In genomic region chr3:34648833-34649719, GRCm38 (mm10) we compare ENCODE assay signal across 7 mouse cellular contexts. TPM values are rescaled to one million over a fixed set of nuclear protein-coding genes. Genes with fewer than 3 reads are reported as not detected.
A peak's percentile ranks its signal among the peaks of the same experiment; 100 is the strongest.
DNase-seq lines count a peak whose midpoint lies in the region; ATAC-seq and TF ChIP-seq lines count a peak whose summit lies in the region.

No protein-coding gene starts in this region.

- peak overlapping the region; percentile 85 for H3K9ac ChIP-seq in forebrain, embryonic 12.5 days
- H3K9ac ChIP-seq in liver, embryonic 13.5 days, result no peak overlapping the region

- peaks cover 84% of the 10 kb centered on the region for H3K27me3 ChIP-seq in megakaryocyte, embryonic 14.5 days (replicated peaks)
- H3K27me3 ChIP-seq in forebrain, embryonic 12.5 days, result no peaks in the 10 kb centered on the region; the same call in 1 of the 2 replicates
- H3K27me3 ChIP-seq in liver, embryonic 13.5 days, result peaks cover 95% of the 10 kb centered on the region
- H3K27me3 ChIP-seq in small intestine, adult 2 months (ENCODE audit: control insufficient read depth, insufficient read depth, low read length), result peaks cover 49% of the 10 kb centered on the region

- WGBS in forebrain, embryonic 12.5 days, result under 1% methylated on average over 50 of the region's 50 CpGs
- 2% methylated on average over 49 of the region's 50 CpGs for WGBS in liver, embryonic 13.5 days (ENCODE audit: insufficient replicate concordance)
- WGBS in small intestine, adult 2 months, result 4% methylated on average over 50 of the region's 50 CpGs

- no peak for TF ChIP-seq POLR2A in small intestine, adult 2 months (IDR thresholded peaks at IDR 0.05; ENCODE audit: low read depth, low read length)

- peaks cover 25% of the 10 kb centered on the region for H3K9me3 ChIP-seq in megakaryocyte, embryonic 14.5 days
- H3K9me3 ChIP-seq in forebrain, embryonic 12.5 days, result no peaks in the 10 kb centered on the region
- no peaks in the 10 kb centered on the region for H3K9me3 ChIP-seq in liver, embryonic 13.5 days (replicated peaks)

- peak overlapping the region; percentile 100 for H3K27ac ChIP-seq in forebrain, embryonic 12.5 days
- no peak overlapping the region for H3K27ac ChIP-seq in liver, embryonic 13.5 days
- H3K27ac ChIP-seq in small intestine, adult 2 months (ENCODE audit: insufficient read depth, low read depth, low read length), result no peak overlapping the region

- no peak for DNase-seq in liver, embryonic 13.5 days
- no peak for DNase-seq in T-cell, adult 2 months (ENCODE audit: low spot score)

- H3K36me3 ChIP-seq in megakaryocyte, embryonic 14.5 days (replicated peaks; ENCODE audit: low read length), result no peaks in the 10 kb centered on the region
- H3K36me3 ChIP-seq in forebrain, embryonic 12.5 days (replicated peaks), result peaks cover 3% of the 10 kb centered on the region
- H3K36me3 ChIP-seq in liver, embryonic 13.5 days, result no peaks in the 10 kb centered on the region
- no peaks in the 10 kb centered on the region for H3K36me3 ChIP-seq in small intestine, adult 2 months (ENCODE audit: control insufficient read depth, insufficient read depth, low read length)

- no peak for TF ChIP-seq CTCF in small intestine, adult 2 months (IDR thresholded peaks at IDR 0.05; ENCODE audit: extremely low read depth, insufficient read length, insufficient replicate concordance, low read depth, low read length)

- H3K4me1 ChIP-seq in megakaryocyte, embryonic 14.5 days, result peaks cover 30% of the 10 kb centered on the region
- peaks cover 44% of the 10 kb centered on the region for H3K4me1 ChIP-seq in forebrain, embryonic 12.5 days
- H3K4me1 ChIP-seq in liver, embryonic 13.5 days (replicated peaks), result peaks cover 14% of the 10 kb centered on the region
- H3K4me1 ChIP-seq in small intestine, adult 2 months (ENCODE audit: control insufficient read depth, insufficient read depth, insufficient read length, low read length), result peaks cover 11% of the 10 kb centered on the region

- no peak for ATAC-seq in megakaryocyte, adult 5-6 weeks (ENCODE audit: poor library complexity, severe bottlenecking)
- peak; percentile 64 for ATAC-seq in forebrain, embryonic 12.5 days (ENCODE audit: low FRiP score)
- ATAC-seq in liver, embryonic 13.5 days (ENCODE audit: low read depth), result peak; percentile 43
- no peak for ATAC-seq in megakaryocyte progenitor cell, adult 5-6 weeks (replicated peaks; ENCODE audit: poor library complexity)

- peak overlapping the region; percentile 88 for H3K4me2 ChIP-seq in forebrain, embryonic 12.5 days
- peak overlapping the region; percentile 56 for H3K4me2 ChIP-seq in liver, embryonic 13.5 days

- H3K4me3 ChIP-seq in megakaryocyte, embryonic 14.5 days (replicated peaks), result peak overlapping the region; percentile 80
- peak overlapping the region; percentile 90 for H3K4me3 ChIP-seq in forebrain, embryonic 12.5 days (replicated peaks)
- H3K4me3 ChIP-seq in liver, embryonic 13.5 days (replicated peaks), result peak overlapping the region; percentile 38
- peak overlapping the region; percentile 14 for H3K4me3 ChIP-seq in small intestine, adult 2 months (ENCODE audit: low read depth, low read length)

RNA-seq across cellular contexts. Expression of gene Sox2, which starts 1.1 kb away (rescaled TPM):
- not detected in 2 replicates for polyA plus RNA-seq in megakaryocyte, embryonic 14.5 days (2012; ENCODE audit: insufficient read depth, low replicate concordance)
- not detected in 2 replicates for total RNA-seq in megakaryocyte, adult 5-6 weeks (2015)
- total RNA-seq in megakaryocyte, adult 5-6 weeks (2017), result not detected in 2 replicates
- 75.5 and 77.0 TPM in 2 replicates for polyA plus RNA-seq in forebrain, embryonic 12.5 days (2016; fragmentation: Nextera tagmentation; extraction: Ambion mirVana)
- polyA plus RNA-seq in liver, embryonic 13.5 days (2015; fragmentation: Nextera tagmentation; extraction: Ambion mirVana), result not detected in 2 replicates
- 2.4 TPM in 1 of 2 replicates, not detected in the other for polyA plus RNA-seq in small intestine, adult 2 months (2012; rRNA removed)
- total RNA-seq in megakaryocyte progenitor cell, adult 5-6 weeks (2015), result not detected in 2 replicates
- total RNA-seq in megakaryocyte progenitor cell, adult 5-6 weeks (2017), result not detected in 2 replicates

Comparison
In these comparisons a context has a peak if more than half of its experiments do, and no peak if none do; other contexts are left out.
1. H3K4me3 ChIP-seq: peak in every context shown above with its lines; median percentile 90 in forebrain, embryonic 12.5 days; 80 in megakaryocyte, embryonic 14.5 days; 38 in liver, embryonic 13.5 days; 14 in small intestine, adult 2 months.
2. ATAC-seq: peak in forebrain, embryonic 12.5 days (single experiment) and liver, embryonic 13.5 days (single experiment); none in megakaryocyte, adult 5-6 weeks (single experiment) and megakaryocyte progenitor cell, adult 5-6 weeks (single experiment).
3. RNA of gene Sox2, which starts 1.1 kb away (polyA plus RNA-seq): 75.5 to 77.0 TPM in forebrain, embryonic 12.5 days; not detected in liver, embryonic 13.5 days, 2.4 TPM in small intestine, adult 2 months and not detected in megakaryocyte, embryonic 14.5 days; every median in the first group is over 10 times any median in the second.